Mouse (Mus musculus) kidney, adult 2 months (tissue): ENCODE measurements around the gene Ripply3.

Source experiments
- CTCF ChIP-seq: fragments of 200-500 bp; conservative IDR thresholded peaks from 2 replicates; pipeline ENCODE4 v1.5.1; 2011; ENCODE audit warnings: low read depth, mild to moderate bottlenecking, control low read depth, low read length, moderate library complexity, mixed read lengths; ENCODE audit not compliant: insufficient read depth, insufficient read length
- POLR2A ChIP-seq: fragments of 200-500 bp; IDR thresholded peaks from one replicate; pipeline ENCODE4 v1.6.1; 2011; ENCODE audit warnings: low read depth, low read length, control low read depth

DNA sequence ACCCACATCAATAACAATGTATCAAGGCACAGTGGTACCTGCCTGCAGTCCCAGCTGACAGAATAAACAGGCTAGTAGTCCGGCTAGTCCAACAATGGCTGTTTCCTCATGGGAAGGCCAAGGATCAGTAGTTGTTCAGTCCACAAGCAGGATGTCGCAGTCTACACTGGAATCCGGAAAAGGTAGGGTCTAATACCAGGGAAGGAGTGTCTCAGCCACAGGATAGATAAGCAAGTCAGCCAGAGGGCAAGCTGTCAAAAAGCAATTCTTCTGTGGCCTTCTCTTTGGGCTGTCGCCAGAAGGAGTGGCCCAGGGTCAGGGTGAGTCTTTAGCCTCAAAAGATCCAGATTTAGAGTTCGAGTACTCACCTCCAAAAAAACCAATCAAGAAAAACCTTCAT, 10.5 kb upstream of the Ripply3 start:
- TF ChIP-seq POLR2A = no peak
- TF ChIP-seq CTCF = no peak
